19 mouse cellular contexts compared by ENCODE assay signal in genomic region chr7:139003250-139003649, GRCm38 (mm10).
DNase-seq lines count a peak whose midpoint lies in the region; ATAC-seq and TF ChIP-seq lines count a peak whose summit lies in the region.
"Had no signal": no experiment of that assay in that cellular context is flagged by ENCODE, and none has a peak within 500 bp of the region (broad histone marks: within the 10 kb centered on the region; RNA-seq: fewer than 3 reads in every experiment).

No protein-coding gene starts in this region.

- H3K4me3 ChIP-seq in lung, embryonic 14.5 days (ENCODE audit: low read depth, low read length) = no peak overlapping the region
- no peak overlapping the region for H3K4me3 ChIP-seq in forebrain, embryonic 16.5 days (replicated peaks; ENCODE audit: low read length)
- H3K4me3 ChIP-seq: hindbrain, embryonic 15.5 days; intestine, embryonic 15.5 days; limb, embryonic 15.5 days; lung, embryonic 15.5 days; midbrain, embryonic 12.5 days; stomach, embryonic 15.5 days had no signal

- H3K9me3 ChIP-seq in lung, embryonic 14.5 days (ENCODE audit: low read depth, low read length) = no peaks in the 10 kb centered on the region
- H3K9me3 ChIP-seq in forebrain, embryonic 16.5 days (ENCODE audit: control insufficient read depth, low read length) = no peaks in the 10 kb centered on the region
- H3K9me3 ChIP-seq: hindbrain, embryonic 15.5 days; intestine, embryonic 15.5 days; limb, embryonic 15.5 days; lung, embryonic 15.5 days; midbrain, embryonic 12.5 days; stomach, embryonic 15.5 days had no signal

- whole genome bisulfite sequencing in lung, embryonic 14.5 days = 44% methylated on average over 9 of the region's 9 CpGs
- WGBS in forebrain, embryonic 16.5 days = 14% methylated on average over 9 of the region's 9 CpGs

- no peaks in the 10 kb centered on the region for H3K36me3 ChIP-seq in lung, embryonic 14.5 days (ENCODE audit: insufficient read depth)
- H3K36me3 ChIP-seq in forebrain, embryonic 16.5 days (ENCODE audit: control insufficient read depth, insufficient read depth) = no peaks in the 10 kb centered on the region
- H3K36me3 ChIP-seq: hindbrain, embryonic 15.5 days; intestine, embryonic 15.5 days; limb, embryonic 15.5 days; lung, embryonic 15.5 days; midbrain, embryonic 12.5 days; stomach, embryonic 15.5 days had no signal

- no peak overlapping the region for H3K9ac ChIP-seq in lung, embryonic 14.5 days
- H3K9ac ChIP-seq in forebrain, embryonic 16.5 days (replicated peaks; ENCODE audit: low read depth, low read length) = no peak overlapping the region
- H3K9ac ChIP-seq: hindbrain, embryonic 15.5 days; intestine, embryonic 15.5 days; limb, embryonic 15.5 days; liver, embryonic 14.5 days; lung, embryonic 15.5 days; midbrain, embryonic 12.5 days; stomach, embryonic 15.5 days had no signal

- no peak overlapping the region for H3K4me2 ChIP-seq in lung, embryonic 14.5 days
- H3K4me2 ChIP-seq in forebrain, embryonic 16.5 days (ENCODE audit: low read length) = peak overlapping the region; percentile 16; the same call in 1 of the 2 replicates
- H3K4me2 ChIP-seq: hindbrain, embryonic 15.5 days; intestine, embryonic 15.5 days; limb, embryonic 15.5 days; lung, embryonic 15.5 days; midbrain, embryonic 12.5 days; stomach, embryonic 15.5 days had no signal

- peak; percentile 27 for DNase-seq in lung, embryonic 14.5 days
- no peak for DNase-seq in lung, postnatal 25 days (ENCODE audit: low spot score)
- DNase-seq in retina, postnatal 1 day = peak; percentile 59
- no peak for DNase-seq in retina, embryonic 14.5 days (ENCODE audit: low spot score)
- no peak for DNase-seq in embryo, embryonic 9.5 days (ENCODE audit: extremely low spot score)
- DNase-seq in adrenal gland, adult 2 months = no peak
- DNase-seq: cerebellum, adult 8-10 months; kidney, adult 9 months; kidney, postnatal 14 days; left cerebral cortex, postnatal 4 days; thymus, postnatal 25 days had no signal

- H3K27ac ChIP-seq in lung, embryonic 14.5 days (ENCODE audit: low read depth) = no peak overlapping the region
- no peak overlapping the region for H3K27ac ChIP-seq in forebrain, embryonic 16.5 days (ENCODE audit: low read length)
- H3K27ac ChIP-seq: hindbrain, embryonic 15.5 days; intestine, embryonic 15.5 days; limb, embryonic 15.5 days; liver, embryonic 14.5 days; lung, embryonic 15.5 days; midbrain, embryonic 12.5 days; stomach, embryonic 15.5 days had no signal

- ATAC-seq in lung, embryonic 14.5 days (ENCODE audit: insufficient read depth) = no peak
- peak; percentile 61 for ATAC-seq in forebrain, embryonic 16.5 days
- ATAC-seq: intestine, embryonic 15.5 days had no signal

- TF ChIP-seq CTCF in lung, embryonic 14.5 days (IDR thresholded peaks at IDR 0.05; ENCODE audit: low read depth) = no peak

- H3K4me1 ChIP-seq in lung, embryonic 14.5 days (ENCODE audit: insufficient read depth) = no peaks in the 10 kb centered on the region
- peaks cover 10% of the 10 kb centered on the region for H3K4me1 ChIP-seq in forebrain, embryonic 16.5 days (replicated peaks; ENCODE audit: control insufficient read depth, insufficient read depth, low read length)
- H3K4me1 ChIP-seq: intestine, embryonic 15.5 days; limb, embryonic 15.5 days; stomach, embryonic 15.5 days had no signal

- H3K27me3 ChIP-seq in lung, embryonic 14.5 days (ENCODE audit: insufficient read depth, low read length) = no peaks in the 10 kb centered on the region
- H3K27me3 ChIP-seq in forebrain, embryonic 16.5 days (replicated peaks; ENCODE audit: control insufficient read depth, insufficient read depth, low read length) = no peaks in the 10 kb centered on the region
- H3K27me3 ChIP-seq: hindbrain, embryonic 15.5 days; intestine, embryonic 15.5 days; lung, embryonic 15.5 days; midbrain, embryonic 12.5 days; stomach, embryonic 15.5 days had no signal

Comparison
In these comparisons a context has a peak if more than half of its experiments do, and no peak if none do; other contexts are left out.
1. DNase-seq: peak in lung, embryonic 14.5 days (single experiment) and retina, postnatal 1 day (single experiment); none in lung, postnatal 25 days (single experiment), retina, embryonic 14.5 days (single experiment), embryo, embryonic 9.5 days (single experiment) and adrenal gland, adult 2 months (single experiment).